Mouse (Mus musculus): Measurements from ENCODE around the gene Clec5a.

DNA sequence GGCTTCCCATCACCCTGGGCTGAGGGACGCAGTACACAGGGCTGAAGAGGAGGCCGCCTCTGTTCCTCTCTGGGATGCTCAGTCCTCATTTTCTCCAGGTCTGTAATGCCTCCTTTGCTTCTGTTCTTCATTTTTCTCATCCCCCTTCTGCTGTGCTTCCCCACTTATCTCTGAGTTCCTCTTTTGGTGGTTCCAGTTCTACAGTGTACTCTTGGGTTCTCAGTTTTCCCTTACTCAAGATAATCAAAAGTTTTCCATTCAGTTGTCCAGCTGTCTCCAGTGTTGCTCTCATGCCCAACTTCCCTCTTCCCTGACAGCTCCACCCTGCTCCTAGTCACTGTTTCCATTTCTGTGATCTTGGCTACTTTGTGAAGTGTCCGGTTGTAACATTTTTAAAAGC is 12.0 kb downstream of the Clec5a start:
- no peak for TF ChIP-seq CTCF (IDR thresholded peaks at IDR 0.05; ENCODE audit: low read depth, low read length)
- no peak for TF ChIP-seq POLR2A (IDR thresholded peaks at IDR 0.05; ENCODE audit: extremely low read depth, insufficient read depth, low read length)

All from liver, adult 2 months (tissue).